Mouse (Mus musculus) stomach, embryonic 14.5 days (tissue): Measurements from ENCODE around the gene Tuba3b. TPM values are rescaled to one million over a fixed set of nuclear protein-coding genes. Genes with fewer than 3 reads are reported as not detected.

ENCODE experiments used
- ATAC-seq: fragments of 200-750 bp; cut with Nextera tagmentation; 2 replicates; pipeline ENCODE4 v1.8.0; 2017; ENCODE audit warnings: low read depth, moderate TSS enrichment; ENCODE audit not compliant: insufficient number of reproducible peaks, insufficient read depth, low FRiP score
- H3K27ac ChIP-seq: fragments of 300-500 bp; sonication (generic); 2 replicates; pipeline ENCODE4 v1.5.1; 2014; ENCODE audit warnings: mild to moderate bottlenecking, low read length, moderate library complexity, mixed read lengths
- H3K27me3 ChIP-seq: fragments of 300-500 bp; sonication (generic); 2 replicates; pipeline ENCODE4 v1.6.1; 2014; ENCODE audit warnings: low read length, control low read depth, mixed read lengths; ENCODE audit not compliant: control insufficient read depth, insufficient read depth
- H3K36me3 ChIP-seq: fragments of 300-500 bp; sonication (generic); 2 replicates; pipeline ENCODE4 v1.6.1; 2014; ENCODE audit warnings: mild to moderate bottlenecking, control low read depth, low read length, moderate library complexity, mixed read lengths; ENCODE audit not compliant: control insufficient read depth, insufficient read depth
- H3K4me1 ChIP-seq: fragments of 300-500 bp; sonication (generic); 2 replicates; pipeline ENCODE4 v1.6.1; 2014; ENCODE audit warnings: low read length, control low read depth, mixed read lengths; ENCODE audit not compliant: control insufficient read depth, insufficient read depth
- H3K4me2 ChIP-seq: fragments of 300-500 bp; sonication (generic); replicated peaks from 2 replicates; pipeline ENCODE4 v1.6.1; 2014; ENCODE audit warnings: low read depth, low read length, control low read depth
- H3K4me3 ChIP-seq: fragments of 300-500 bp; sonication (generic); 2 replicates; pipeline ENCODE4 v1.5.1; 2014; ENCODE audit warnings: low read depth, low read length, control low read depth
- H3K9ac ChIP-seq: fragments of 300-500 bp; sonication (generic); replicated peaks from 2 replicates; pipeline ENCODE4 v1.6.1; 2014; ENCODE audit warnings: low read depth, mild to moderate bottlenecking, control low read depth, low read length, moderate library complexity, mixed read lengths
- H3K9me3 ChIP-seq: fragments of 300-500 bp; sonication (generic); 2 replicates; pipeline ENCODE4 v1.6.1; 2016; ENCODE audit warnings: low read depth, low read length, control low read depth; ENCODE audit not compliant: control insufficient read depth
- WGBS: fragments of 180-500 bp; shearing (Covaris S2); extraction: QIAGEN DNeasy Blood & Tissue Kit; methylation state at CpG from one replicate; pipeline ENCODE4 v1.1.7; 2014; 5-methylcytosine and 5-hydroxymethylcytosine counted together
- polyA plus RNA-seq: library from polyadenylated mRNA; unstranded; fragments of >200 nt; fragmentation: Nextera tagmentation; extraction: Ambion mirVana; gene quantifications from 2 replicates; pipeline ENCODE4 v1.2.1, GENCODE M21; 2014

The Tuba3b gene
- polyA plus RNA-seq, 1 experiment from 2014 or later = not detected

DNA sequence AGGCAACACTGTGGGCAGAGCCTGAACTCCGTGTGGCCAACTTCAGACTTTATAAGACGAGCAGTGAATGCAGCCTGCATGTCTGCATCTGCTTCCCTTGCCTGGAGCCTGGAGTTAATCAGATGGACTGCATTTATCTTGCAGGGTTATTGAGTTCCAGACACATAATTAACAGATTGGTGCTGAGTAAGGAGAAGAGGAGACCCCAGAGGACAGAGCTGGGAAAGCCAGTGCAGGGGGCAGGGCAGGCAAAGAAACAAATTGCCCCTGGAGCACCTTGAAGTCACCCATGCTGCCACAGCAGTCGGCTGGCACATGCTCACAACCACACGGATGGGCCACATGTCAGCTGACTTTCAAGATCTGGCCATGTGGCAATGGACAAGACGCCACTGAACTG, 48.7 kb downstream of the Tuba3b start:
- H3K27me3 ChIP-seq = no peaks in the 10 kb centered on the region
- H3K4me1 ChIP-seq = no peaks in the 10 kb centered on the region
- no peaks in the 10 kb centered on the region for H3K36me3 ChIP-seq
- H3K4me2 ChIP-seq = no peak overlapping the region
- 0 out of 2 replicates have a peak, but pooled peaks cover 3% of the 10 kb centered on the region for H3K9me3 ChIP-seq
- ATAC-seq = no peak
- H3K4me3 ChIP-seq = no peak overlapping the region
- 66% methylated on average over 5 of the region's 5 CpGs for WGBS
- no peak overlapping the region for H3K9ac ChIP-seq
- H3K27ac ChIP-seq = no peak overlapping the region

DNA sequence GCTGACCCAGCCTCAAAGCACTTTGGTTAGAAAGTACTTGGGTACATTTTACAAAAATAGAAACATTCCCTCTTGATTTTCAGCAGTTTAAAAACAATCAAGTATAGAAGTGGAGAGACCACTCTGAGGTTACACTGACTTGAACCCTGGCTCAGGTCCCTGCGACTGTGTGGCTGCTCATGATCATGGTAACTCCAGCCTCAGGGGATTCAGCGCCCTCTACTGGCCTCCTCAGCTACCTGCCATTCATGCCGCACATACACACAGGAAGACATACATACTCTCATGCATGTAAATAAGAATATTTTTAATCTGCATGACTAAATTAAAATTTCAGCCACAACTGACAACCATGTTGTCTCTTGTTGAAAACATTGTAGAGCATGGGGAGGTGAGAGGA, 50.2 kb downstream of the Tuba3b start:
- Histone ChIP-seq H3K4me3 (no peak overlapping the region), H3K36me3 (no peaks in the 10 kb centered on the region), H3K27me3 (no peaks in the 10 kb centered on the region), H3K27ac (no peak overlapping the region), H3K9me3 (0 out of 2 replicates have a peak, but pooled peaks cover 3% of the 10 kb centered on the region), H3K9ac (no peak overlapping the region), H3K4me2 (no peak overlapping the region), H3K4me1 (no peaks in the 10 kb centered on the region)
- no peak for ATAC-seq
- 88% methylated on average over 3 of the region's 3 CpGs for WGBS

DNA sequence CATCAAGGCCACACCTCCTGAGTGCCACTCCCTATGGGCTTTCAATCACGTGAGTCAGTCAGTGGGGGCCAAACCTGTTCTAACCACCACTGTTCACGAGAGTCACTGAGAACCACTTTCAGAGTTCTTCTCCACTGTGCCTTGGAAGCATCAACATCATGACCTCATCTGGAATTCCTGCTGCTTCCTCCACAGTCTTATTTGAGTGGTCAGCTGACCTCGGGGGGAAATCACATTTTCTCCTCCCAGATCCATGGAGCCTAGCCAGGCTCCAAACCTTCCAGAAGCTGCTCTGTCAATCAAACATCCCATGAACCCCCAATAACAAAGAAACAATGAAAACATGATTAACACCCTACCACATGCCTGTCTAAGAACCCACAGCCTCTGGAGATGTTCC, 52.1 kb downstream of the Tuba3b start:
- no peaks in the 10 kb centered on the region for H3K4me1 ChIP-seq
- H3K36me3 ChIP-seq = no peaks in the 10 kb centered on the region
- H3K27ac ChIP-seq = no peak overlapping the region
- H3K9ac ChIP-seq = no peak overlapping the region
- no peak overlapping the region for H3K4me2 ChIP-seq
- H3K4me3 ChIP-seq = no peak overlapping the region
- WGBS = 56% methylated on average over 3 of the region's 3 CpGs
- no peak for ATAC-seq
- H3K9me3 ChIP-seq = 0 out of 2 replicates have a peak, but pooled peaks cover 3% of the 10 kb centered on the region
- no peaks in the 10 kb centered on the region for H3K27me3 ChIP-seq

DNA sequence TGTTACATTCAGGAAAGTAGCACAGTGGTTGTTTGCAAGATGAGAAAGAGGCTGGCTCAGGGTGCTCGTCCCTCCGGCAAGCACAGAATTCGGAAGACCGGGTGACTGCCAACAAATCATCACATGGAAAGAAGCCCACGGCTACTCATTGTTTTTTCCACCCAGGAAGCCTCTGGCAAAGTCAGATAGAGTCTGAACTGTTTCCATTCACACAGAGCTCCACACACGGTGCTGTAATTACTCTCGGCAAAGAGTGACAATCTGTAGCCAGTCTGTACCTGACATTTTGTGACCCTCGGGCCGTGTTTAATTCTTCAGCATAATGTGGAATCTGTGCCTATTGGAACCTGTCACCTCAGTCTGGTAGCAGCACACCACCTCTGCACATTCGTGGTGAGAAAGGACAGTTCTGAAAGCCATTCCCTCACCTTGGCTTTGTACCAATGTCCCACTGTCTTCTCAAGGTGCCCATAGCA, 54.1 kb downstream of the Tuba3b start:
- Histone ChIP-seq H3K9me3 (0 out of 2 replicates have a peak, but pooled peaks cover 3% of the 10 kb centered on the region), H3K4me1 (no peaks in the 10 kb centered on the region), H3K4me3 (no peak overlapping the region), H3K36me3 (no peaks in the 10 kb centered on the region), H3K27me3 (no peaks in the 10 kb centered on the region), H3K9ac (no peak overlapping the region), H3K4me2 (no peak overlapping the region), H3K27ac (no peak overlapping the region)
- ATAC-seq = no peak
- 71% methylated on average over 10 of the region's 10 CpGs for WGBS

Other genes with a start within 250 kb of the Tuba3b start
- 0.19 and 0.46 TPM in 2 replicates for gene Lmntd1, start 1.4 kb upstream of the Tuba3b start, polyA plus RNA-seq
- 10.5 and 11.4 TPM in 2 replicates for gene Rassf8, start 131.0 kb downstream of the Tuba3b start, polyA plus RNA-seq
- 1.6 and 1.7 TPM in 2 replicates for gene Bhlhe41, start 249.8 kb downstream of the Tuba3b start, polyA plus RNA-seq